Mouse (Mus musculus): ENCODE results near the gene Tmem161b.
A peak's percentile ranks its signal among the peaks of the same experiment; 100 is the strongest.
"Not testable (repeated sequence)": the region's sequence is repeated elsewhere in the genome, so short reads cannot be mapped to it uniquely, and the experiment has no call there.

Tmem161b gene

GRCm38 (mm10) chr13:84221820-84222681 is at the start of gene Tmem161b:
Gene Tmem161b, plus strand, starts transcription at chr13:84222296.
- peak; percentile 65 for DNase-seq (ENCODE audit: low read depth)

- DNase-seq (ENCODE audit: low read depth) = not testable (repeated sequence)
These were observed 36.3 kb upstream of the Tmem161b start for GRCm38 (mm10) chr13:84185835-84186234.

GRCm38 (mm10) chr13:84192723-84193122 is 29.4 kb upstream of the Tmem161b start:
- no peak for DNase-seq (ENCODE audit: low read depth)

GRCm38 (mm10) chr13:84222682-84222992 is 541 bp downstream of the Tmem161b start:
- no peak for DNase-seq (ENCODE audit: low read depth)

- DNase-seq (ENCODE audit: low read depth) = no peak
These were observed 922 bp downstream of the Tmem161b start for GRCm38 (mm10) chr13:84223018-84223417.

- no peak for DNase-seq (ENCODE audit: low read depth)
These were observed 11.9 kb downstream of the Tmem161b start for GRCm38 (mm10) chr13:84234019-84234418.

- DNase-seq (ENCODE audit: low read depth) = no peak
These were observed 14.7 kb downstream of the Tmem161b start for GRCm38 (mm10) chr13:84236768-84237167.

GRCm38 (mm10) chr13:84238184-84238583 is 16.1 kb downstream of the Tmem161b start:
- DNase-seq (ENCODE audit: low read depth) = no peak

GRCm38 (mm10) chr13:84248065-84248464 is 26.0 kb downstream of the Tmem161b start:
- DNase-seq (ENCODE audit: low read depth) = no peak

GRCm38 (mm10) chr13:84251295-84251694 is 29.2 kb downstream of the Tmem161b start:
- DNase-seq (ENCODE audit: low read depth) = no peak

- DNase-seq (ENCODE audit: low read depth) = no peak
These were observed 33.0 kb downstream of the Tmem161b start for GRCm38 (mm10) chr13:84255047-84255446.

- not testable (repeated sequence) for DNase-seq (ENCODE audit: low read depth)
These were observed 42.3 kb downstream of the Tmem161b start for GRCm38 (mm10) chr13:84264418-84264817.

- no peak for DNase-seq (ENCODE audit: low read depth)
These were observed 54.1 kb downstream of the Tmem161b start for GRCm38 (mm10) chr13:84276246-84276645.

GRCm38 (mm10) chr13:84280352-84280751 is 58.3 kb downstream of the Tmem161b start:
- DNase-seq (ENCODE audit: low read depth) = no peak

- DNase-seq (ENCODE audit: low read depth) = no peak
These were observed 60.9 kb downstream of the Tmem161b start for GRCm38 (mm10) chr13:84282966-84283365.

GRCm38 (mm10) chr13:84284764-84285558 is 62.9 kb downstream of the Tmem161b start:
- no peak for DNase-seq (ENCODE audit: low read depth)

- no peak for DNase-seq (ENCODE audit: low read depth)
These were observed 63.5 kb downstream of the Tmem161b start for GRCm38 (mm10) chr13:84285559-84285945.

- no peak for DNase-seq (ENCODE audit: low read depth)
These were observed 77.5 kb downstream of the Tmem161b start for GRCm38 (mm10) chr13:84299445-84300053.

GRCm38 (mm10) chr13:84343272-84343671 is 121.2 kb downstream of the Tmem161b start:
- DNase-seq (ENCODE audit: low read depth) = no peak

- DNase-seq (ENCODE audit: low read depth) = no peak
These were observed 121.8 kb downstream of the Tmem161b start for GRCm38 (mm10) chr13:84343691-84344495.

- no peak for DNase-seq (ENCODE audit: low read depth)
These were observed 122.6 kb downstream of the Tmem161b start for GRCm38 (mm10) chr13:84344711-84345110.

- DNase-seq (ENCODE audit: low read depth) = no peak
These were observed 123.0 kb downstream of the Tmem161b start for GRCm38 (mm10) chr13:84345114-84345513.
